Mouse (Mus musculus): ENCODE results near the gene Iqsec1. TPM values are rescaled to one million over a fixed set of nuclear protein-coding genes. Genes with fewer than 3 reads are reported as not detected.

Gene Iqsec1
- polyA plus RNA-seq, 1 experiment from 2014 or later = 16.9 TPM

DNA sequence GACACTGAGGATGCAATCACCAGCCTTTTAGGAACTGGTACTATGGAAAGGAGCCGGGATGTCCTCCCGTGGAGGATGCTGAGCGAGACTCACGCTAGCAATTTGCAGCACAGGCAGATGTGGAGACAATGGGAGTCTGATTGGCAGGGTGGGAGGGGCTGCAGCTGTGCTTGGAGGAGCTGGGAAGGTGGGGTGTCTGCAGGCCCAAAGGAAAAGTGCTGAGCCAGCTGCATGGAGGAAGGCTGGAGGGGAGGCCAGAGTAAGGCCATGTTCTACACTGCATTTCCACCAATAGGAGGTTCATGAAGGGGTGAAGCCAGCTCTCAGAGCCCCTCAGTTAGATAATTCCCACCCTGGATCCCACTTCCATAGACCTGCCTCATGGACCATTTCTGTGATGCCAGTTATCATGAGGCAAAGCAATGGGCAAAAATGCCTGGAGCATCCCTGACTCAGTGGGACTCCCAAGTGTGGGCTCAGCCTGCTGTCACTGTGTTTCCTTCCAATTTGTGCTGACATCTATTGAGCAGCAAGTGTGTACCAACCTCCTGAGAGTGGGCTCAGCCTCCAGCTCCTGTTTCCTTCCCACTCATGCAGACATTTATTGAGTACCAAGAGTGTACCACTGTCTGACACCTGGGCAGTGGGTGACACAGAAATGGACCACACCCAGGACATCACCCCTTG is 166.4 kb downstream of the Iqsec1 start:
- no peaks in the 10 kb centered on the region for H3K9me3 ChIP-seq
- 0 out of 2 replicates have a peak, but pooled peaks cover 5% of the 10 kb centered on the region for H3K4me1 ChIP-seq (replicated peaks)

GRCm38 (mm10) chr6:90819880-90820279 is 168.6 kb downstream of the Iqsec1 start:
- WGBS = 51% methylated on average over 2 of the region's 2 CpGs
- no peak overlapping the region for H3K4me3 ChIP-seq (replicated peaks)
- no peaks in the 10 kb centered on the region for H3K9me3 ChIP-seq
- peak; percentile 63; the same call in 1 of the 2 replicates for ATAC-seq
- no peak overlapping the region for H3K4me2 ChIP-seq (replicated peaks)
- H3K27me3 ChIP-seq = no peaks in the 10 kb centered on the region
- H3K27ac ChIP-seq = no peak overlapping the region
- no peaks in the 10 kb centered on the region for H3K36me3 ChIP-seq
- H3K4me1 ChIP-seq (replicated peaks) = 0 out of 2 replicates have a peak, but pooled peaks cover 5% of the 10 kb centered on the region
- H3K9ac ChIP-seq (replicated peaks) = no peak overlapping the region

More for the DNA sequence above, 166.4 kb downstream of the Iqsec1 start:
- no peak overlapping the region for H3K4me2 ChIP-seq (replicated peaks)
- H3K27me3 ChIP-seq = no peaks in the 10 kb centered on the region
- H3K36me3 ChIP-seq = no peaks in the 10 kb centered on the region
- no peak overlapping the region for H3K27ac ChIP-seq
- no peak for ATAC-seq
- H3K9ac ChIP-seq (replicated peaks) = no peak overlapping the region
- 33% methylated on average over 4 of the region's 4 CpGs for WGBS
- H3K4me3 ChIP-seq (replicated peaks) = no peak overlapping the region

DNA sequence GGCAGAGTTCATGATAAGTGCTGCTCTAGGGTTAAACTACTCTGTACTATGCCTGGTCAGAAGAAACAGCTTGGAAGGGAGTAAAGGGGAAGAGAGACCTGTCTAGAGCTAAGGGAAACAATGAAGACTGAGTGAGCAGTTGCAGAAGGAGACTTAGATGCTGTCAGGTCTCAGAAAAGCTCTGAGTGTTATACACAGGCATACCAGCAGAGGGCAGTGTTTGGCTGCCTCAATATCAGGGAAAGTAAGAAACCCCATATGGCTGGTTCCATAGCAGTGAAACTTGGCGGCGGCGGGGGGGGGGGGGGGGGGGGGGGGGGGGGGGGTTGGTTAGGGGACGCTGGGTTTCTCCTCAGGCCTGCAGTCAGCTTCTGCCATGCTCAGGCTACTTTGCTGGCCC is 169.5 kb downstream of the Iqsec1 start:
- H3K4me2 ChIP-seq (replicated peaks) = no peak overlapping the region
- no peak overlapping the region for H3K4me3 ChIP-seq (replicated peaks)
- WGBS = 0% methylated on average over 1 of the region's 4 CpGs
- ATAC-seq = peak; percentile 12; the same call in 1 of the 2 replicates
- H3K4me1 ChIP-seq (replicated peaks) = 0 out of 2 replicates have a peak, but pooled peaks cover 5% of the 10 kb centered on the region
- no peaks in the 10 kb centered on the region for H3K36me3 ChIP-seq
- no peaks in the 10 kb centered on the region for H3K9me3 ChIP-seq
- no peak overlapping the region for H3K9ac ChIP-seq (replicated peaks)
- H3K27ac ChIP-seq = no peak overlapping the region
- H3K27me3 ChIP-seq = no peaks in the 10 kb centered on the region

- ATAC-seq = no peak
- no peak overlapping the region for H3K27ac ChIP-seq
- peaks cover 4% of the 10 kb centered on the region; the same call in 1 of the 2 replicates for H3K27me3 ChIP-seq
- H3K36me3 ChIP-seq = no peaks in the 10 kb centered on the region
- H3K9ac ChIP-seq (replicated peaks) = no peak overlapping the region
- H3K4me1 ChIP-seq (replicated peaks) = 0 out of 2 replicates have a peak, but pooled peaks cover 2% of the 10 kb centered on the region
- 82% methylated on average over 3 of the region's 3 CpGs for WGBS
- H3K9me3 ChIP-seq = no peaks in the 10 kb centered on the region
- H3K4me3 ChIP-seq (replicated peaks) = no peak overlapping the region
- no peak overlapping the region for H3K4me2 ChIP-seq (replicated peaks)
Observed at GRCm38 (mm10) chr6:90816551-90816950, 171.9 kb downstream of the Iqsec1 start.

DNA sequence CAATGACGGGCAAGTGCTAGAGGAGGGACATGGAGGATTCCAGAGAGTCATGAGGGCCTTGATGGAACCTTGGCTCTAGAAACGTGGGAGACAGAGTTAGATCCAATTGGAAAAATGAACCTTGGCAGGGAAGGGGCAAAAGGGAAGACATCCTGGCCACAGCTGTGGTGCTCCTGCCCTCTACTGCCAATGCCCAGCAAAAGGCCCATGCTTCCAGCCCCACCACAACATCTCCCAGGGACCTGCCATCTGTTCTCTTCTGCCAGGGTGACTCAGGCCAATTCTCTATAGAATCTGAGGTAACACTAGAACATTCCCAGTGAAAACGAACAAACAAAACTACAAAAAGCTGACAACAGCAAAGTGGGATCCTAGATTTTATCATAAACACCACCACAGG is 173.1 kb downstream of the Iqsec1 start:
- Histone ChIP-seq H3K9ac (replicated peaks) (no peak overlapping the region), H3K27ac (no peak overlapping the region), H3K4me1 (replicated peaks) (peaks cover 13% of the 10 kb centered on the region), H3K36me3 (no peaks in the 10 kb centered on the region), H3K27me3 (peaks cover 10% of the 10 kb centered on the region), H3K4me3 (replicated peaks) (no peak overlapping the region), H3K9me3 (no peaks in the 10 kb centered on the region), H3K4me2 (replicated peaks) (no peak overlapping the region)
- 77% methylated on average over 3 of the region's 3 CpGs for WGBS
- ATAC-seq = no peak

DNA sequence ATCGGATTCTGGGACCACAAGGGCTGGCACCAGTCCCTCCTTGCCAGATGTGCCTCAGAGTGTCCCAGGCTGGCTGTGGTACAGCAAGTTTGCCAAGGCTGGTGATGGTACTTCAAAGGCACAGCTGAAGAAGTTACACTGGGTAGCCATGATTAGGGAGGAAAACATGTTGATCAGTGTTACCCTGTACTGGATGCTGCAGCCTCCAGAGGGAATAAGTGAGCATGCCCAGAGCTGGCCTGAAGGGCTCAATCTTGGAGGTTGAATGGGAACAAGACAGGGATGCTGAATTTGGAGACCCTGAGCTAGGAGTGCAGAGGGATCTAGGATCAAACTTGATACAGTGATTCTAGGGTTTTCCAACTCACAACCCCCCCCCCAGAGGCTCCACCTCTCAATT is 175.0 kb downstream of the Iqsec1 start:
- WGBS = 77% methylated on average over 1 of the region's 1 CpGs
- Histone ChIP-seq H3K4me1 (replicated peaks) (peaks cover 31% of the 10 kb centered on the region), H3K4me3 (replicated peaks) (no peak overlapping the region), H3K9ac (replicated peaks) (no peak overlapping the region), H3K27me3 (peaks cover 10% of the 10 kb centered on the region), H3K27ac (no peak overlapping the region), H3K4me2 (replicated peaks) (no peak overlapping the region), H3K9me3 (no peaks in the 10 kb centered on the region), H3K36me3 (no peaks in the 10 kb centered on the region)
- ATAC-seq = no peak

DNA sequence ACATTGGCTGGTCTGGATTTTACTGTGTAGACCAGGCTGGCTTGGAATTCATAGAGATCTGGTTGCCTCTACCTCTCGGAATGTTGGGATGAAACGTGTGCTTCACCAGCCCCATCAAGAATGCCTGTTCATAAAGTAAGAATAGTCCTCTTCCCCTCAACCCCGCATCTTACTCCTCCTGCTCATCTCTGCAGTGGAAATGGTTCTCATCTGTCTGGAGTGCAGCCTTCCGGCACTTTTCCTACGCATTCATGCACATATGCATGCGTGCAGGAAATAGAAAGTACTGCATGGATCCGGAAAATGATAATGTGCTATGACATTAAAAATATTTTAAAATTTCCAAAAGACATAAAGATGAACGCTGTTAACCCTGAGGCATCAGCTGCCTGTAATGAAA is 175.9 kb downstream of the Iqsec1 start:
- H3K9ac ChIP-seq (replicated peaks) = no peak overlapping the region
- peaks cover 10% of the 10 kb centered on the region for H3K27me3 ChIP-seq
- no peak overlapping the region for H3K27ac ChIP-seq
- H3K4me3 ChIP-seq (replicated peaks) = no peak overlapping the region
- H3K9me3 ChIP-seq = no peaks in the 10 kb centered on the region
- H3K4me1 ChIP-seq (replicated peaks) = peaks cover 40% of the 10 kb centered on the region
- 89% methylated on average over 8 of the region's 8 CpGs for WGBS
- no peak overlapping the region for H3K4me2 ChIP-seq (replicated peaks)
- no peaks in the 10 kb centered on the region for H3K36me3 ChIP-seq
- no peak for ATAC-seq

DNA sequence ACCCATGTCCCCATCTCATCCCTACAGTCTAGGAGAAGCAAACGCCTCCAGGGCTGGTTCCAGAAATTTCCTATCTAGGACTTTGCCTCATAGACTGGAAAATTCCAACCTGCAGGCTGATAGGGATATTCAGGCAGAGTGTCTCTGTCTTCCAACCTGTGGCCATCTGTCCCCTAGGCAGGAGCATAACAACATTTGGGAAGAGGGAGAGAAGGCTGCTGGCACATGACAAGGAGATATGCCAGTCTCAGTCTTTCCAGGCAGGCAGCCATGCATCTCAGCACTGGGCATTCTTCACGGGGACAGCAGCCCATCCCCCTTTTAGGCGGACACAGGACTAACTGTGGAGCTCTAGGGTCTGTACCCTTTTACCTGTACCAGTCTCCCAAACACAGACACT is 176.4 kb downstream of the Iqsec1 start:
- ATAC-seq = no peak
- H3K36me3 ChIP-seq = no peaks in the 10 kb centered on the region
- no peak overlapping the region for H3K4me3 ChIP-seq (replicated peaks)
- H3K9me3 ChIP-seq = no peaks in the 10 kb centered on the region
- peaks cover 10% of the 10 kb centered on the region for H3K27me3 ChIP-seq
- 62% methylated on average over 3 of the region's 3 CpGs for WGBS
- no peak overlapping the region for H3K27ac ChIP-seq
- no peak overlapping the region for H3K9ac ChIP-seq (replicated peaks)
- H3K4me2 ChIP-seq (replicated peaks) = no peak overlapping the region
- peaks cover 43% of the 10 kb centered on the region for H3K4me1 ChIP-seq (replicated peaks)

DNA sequence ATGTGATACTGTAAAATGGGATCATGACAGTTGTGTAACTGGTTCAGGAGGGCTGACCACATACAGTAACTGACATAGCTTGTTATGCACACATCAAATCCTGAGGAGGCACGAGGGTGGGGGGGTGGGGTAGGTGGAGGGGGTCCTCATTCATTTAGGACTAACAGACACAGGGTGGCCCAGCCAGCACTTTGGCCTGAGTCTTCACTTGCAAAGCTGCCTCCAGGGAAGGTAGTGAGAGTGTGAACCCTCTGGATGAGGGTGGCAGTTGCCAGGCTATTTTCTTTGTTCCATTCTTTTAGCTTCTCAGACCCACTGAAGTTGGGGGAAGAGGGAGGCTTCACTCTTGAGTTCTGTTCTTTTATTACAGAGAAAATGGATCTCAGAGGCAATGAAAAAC is 177.9 kb downstream of the Iqsec1 start:
- H3K36me3 ChIP-seq = no peaks in the 10 kb centered on the region
- H3K4me1 ChIP-seq (replicated peaks) = peaks cover 49% of the 10 kb centered on the region
- no peak; the same call in 1 of the 2 replicates for ATAC-seq
- H3K9ac ChIP-seq (replicated peaks) = no peak overlapping the region
- H3K27ac ChIP-seq = no peak overlapping the region
- H3K9me3 ChIP-seq = no peaks in the 10 kb centered on the region
- peak overlapping the region; percentile 65 for H3K4me2 ChIP-seq (replicated peaks)
- WGBS = 71% methylated on average over 1 of the region's 1 CpGs
- H3K27me3 ChIP-seq = peaks cover 14% of the 10 kb centered on the region
- H3K4me3 ChIP-seq (replicated peaks) = peak overlapping the region; percentile 45

- under 1% methylated on average over 22 of the region's 22 CpGs for WGBS
- peak overlapping the region; percentile 75 for H3K27ac ChIP-seq
- peaks cover 14% of the 10 kb centered on the region for H3K27me3 ChIP-seq
- peaks cover 49% of the 10 kb centered on the region for H3K4me1 ChIP-seq (replicated peaks)
- H3K9ac ChIP-seq (replicated peaks) = peak overlapping the region; percentile 68
- H3K4me2 ChIP-seq (replicated peaks) = peak overlapping the region; percentile 65
- no peaks in the 10 kb centered on the region for H3K36me3 ChIP-seq
- ATAC-seq = peak; percentile 92
- no peaks in the 10 kb centered on the region for H3K9me3 ChIP-seq
- peak overlapping the region; percentile 45 for H3K4me3 ChIP-seq (replicated peaks)
Observed at GRCm38 (mm10) chr6:90809960-90810362, 178.5 kb downstream of the Iqsec1 start.

DNA sequence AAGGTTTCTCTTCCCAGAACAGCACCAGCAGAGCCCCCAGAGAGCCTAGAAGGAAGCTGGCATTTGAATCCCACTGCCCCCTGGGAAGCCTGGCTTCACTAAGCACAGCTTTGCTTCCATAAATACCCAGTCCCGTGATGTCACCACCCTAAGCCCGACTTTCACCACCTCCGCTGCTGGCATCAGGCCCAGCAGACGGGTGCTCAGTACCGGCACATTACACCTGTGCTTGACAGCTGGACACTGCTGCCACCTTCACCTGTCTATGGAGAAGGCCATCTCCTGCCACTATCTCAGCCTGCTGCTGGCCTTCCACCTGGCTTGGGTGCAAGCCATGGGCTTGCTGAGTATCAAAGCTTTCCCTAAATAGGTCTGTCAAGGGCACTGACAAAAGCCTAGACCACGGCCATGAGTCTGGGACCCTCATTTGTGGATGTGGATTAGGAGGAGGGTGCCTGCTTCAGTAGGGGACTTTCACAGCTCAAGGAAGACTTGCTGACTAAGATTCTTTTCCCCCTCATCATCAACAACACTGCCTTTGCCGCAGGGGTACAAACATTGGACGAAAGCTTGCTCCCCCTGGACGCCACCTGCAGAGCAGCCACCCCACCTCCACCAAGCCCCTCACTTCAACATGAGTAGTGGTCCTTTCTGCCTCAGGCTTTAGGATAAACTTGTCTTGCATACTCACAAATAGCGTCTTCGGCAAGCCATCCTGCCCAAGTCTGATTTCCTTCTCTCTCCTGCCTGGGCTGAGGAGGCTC is 179.2 kb downstream of the Iqsec1 start:
- ATAC-seq = no peak
- peaks cover 49% of the 10 kb centered on the region for H3K4me1 ChIP-seq (replicated peaks)
- H3K4me3 ChIP-seq (replicated peaks) = peak overlapping the region; percentile 45
- peaks cover 14% of the 10 kb centered on the region for H3K27me3 ChIP-seq
- WGBS = 52% methylated on average over 11 of the region's 11 CpGs
- H3K36me3 ChIP-seq = no peaks in the 10 kb centered on the region
- H3K9ac ChIP-seq (replicated peaks) = peak overlapping the region; percentile 68
- peak overlapping the region; percentile 75 for H3K27ac ChIP-seq
- H3K4me2 ChIP-seq (replicated peaks) = peak overlapping the region; percentile 65
- no peaks in the 10 kb centered on the region for H3K9me3 ChIP-seq

- peak overlapping the region; percentile 68 for H3K9ac ChIP-seq (replicated peaks)
- no peaks in the 10 kb centered on the region for H3K36me3 ChIP-seq
- H3K9me3 ChIP-seq = no peaks in the 10 kb centered on the region
- peaks cover 49% of the 10 kb centered on the region for H3K4me1 ChIP-seq (replicated peaks)
- H3K4me2 ChIP-seq (replicated peaks) = peak overlapping the region; percentile 65
- H3K27ac ChIP-seq = no peak overlapping the region
- peak overlapping the region; percentile 45; the same call in 1 of the 2 replicates for H3K4me3 ChIP-seq (replicated peaks)
- WGBS = 8% methylated on average over 5 of the region's 5 CpGs
- peaks cover 14% of the 10 kb centered on the region for H3K27me3 ChIP-seq
- no peak for ATAC-seq
Observed at GRCm38 (mm10) chr6:90808544-90808943, 179.9 kb downstream of the Iqsec1 start.

Measured in midbrain, embryonic 13.5 days (tissue).